Mouse (Mus musculus): Measurements from ENCODE around the gene Ehd2.
A peak's percentile ranks its signal among the peaks of the same experiment; 100 is the strongest.

Ehd2 gene

DNA sequence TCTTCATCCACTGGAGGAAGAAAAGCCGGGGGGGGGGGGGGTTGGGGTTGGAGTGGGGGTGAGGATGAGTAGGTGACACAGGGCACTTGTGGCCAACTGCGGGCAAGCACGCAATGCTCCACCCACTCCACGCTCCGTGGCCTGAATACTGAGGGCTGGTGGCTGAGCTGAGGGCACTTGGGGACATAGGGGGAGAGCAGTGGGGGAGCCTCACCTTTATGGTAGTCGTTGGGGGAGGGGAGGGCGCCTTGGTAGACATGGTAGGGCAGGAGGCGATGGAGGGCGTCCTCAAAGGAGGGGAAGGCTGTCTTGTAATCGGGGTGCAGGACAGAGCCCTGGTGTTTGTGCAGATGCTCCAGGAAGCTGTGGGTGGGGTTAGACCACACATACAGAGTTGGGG lies 8.1 kb upstream of the Ehd2 start:
- no peak for DNase-seq (ENCODE audit: low spot score)

DNA sequence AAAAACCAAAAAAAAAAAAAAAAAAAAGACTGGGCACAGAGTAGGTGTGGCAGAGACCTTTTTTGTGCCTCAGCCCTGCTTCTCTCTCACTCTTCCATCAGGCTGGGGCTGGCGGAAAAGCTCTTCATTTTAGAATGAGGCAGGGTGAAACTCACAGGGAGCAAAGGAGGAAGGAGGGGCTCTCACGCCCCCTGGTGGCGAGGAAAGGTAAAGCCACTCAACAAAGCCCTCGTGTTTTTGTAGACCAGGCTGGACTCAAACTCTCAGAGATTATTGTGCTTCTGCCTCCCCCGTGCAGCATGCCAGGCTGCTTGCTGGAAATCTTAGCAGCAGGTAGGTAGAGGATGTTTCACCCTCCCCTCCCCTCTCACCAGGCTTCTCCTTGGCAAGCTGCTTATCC lies 7.3 kb upstream of the Ehd2 start:
- DNase-seq (ENCODE audit: low spot score): peak; percentile 51

DNA sequence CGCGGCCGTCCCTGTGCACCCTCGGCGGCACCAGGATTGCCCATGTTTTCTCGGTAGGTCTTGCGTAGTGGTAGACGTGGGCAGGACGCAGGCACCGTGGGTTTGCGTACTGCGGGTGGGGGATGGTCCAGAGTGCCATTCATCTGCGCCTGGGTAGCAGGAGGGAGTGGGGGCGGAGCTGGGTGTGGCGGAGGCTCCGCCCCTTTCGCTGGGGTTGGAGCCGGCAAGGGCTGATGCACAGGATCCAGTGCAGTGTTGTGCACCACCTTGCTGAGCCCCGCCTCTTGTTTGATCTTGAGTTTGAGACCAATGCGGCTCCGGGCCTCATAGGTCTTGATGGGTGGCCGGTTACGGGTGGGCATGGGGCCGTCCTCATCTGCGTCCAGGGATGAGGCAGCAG lies 4.9 kb upstream of the Ehd2 start:
- no peak for DNase-seq (ENCODE audit: low spot score)

- no peak for DNase-seq (ENCODE audit: low spot score)
Observed at GRCm38 (mm10) chr7:15969674-15970073, 2.3 kb upstream of the Ehd2 start.

DNA sequence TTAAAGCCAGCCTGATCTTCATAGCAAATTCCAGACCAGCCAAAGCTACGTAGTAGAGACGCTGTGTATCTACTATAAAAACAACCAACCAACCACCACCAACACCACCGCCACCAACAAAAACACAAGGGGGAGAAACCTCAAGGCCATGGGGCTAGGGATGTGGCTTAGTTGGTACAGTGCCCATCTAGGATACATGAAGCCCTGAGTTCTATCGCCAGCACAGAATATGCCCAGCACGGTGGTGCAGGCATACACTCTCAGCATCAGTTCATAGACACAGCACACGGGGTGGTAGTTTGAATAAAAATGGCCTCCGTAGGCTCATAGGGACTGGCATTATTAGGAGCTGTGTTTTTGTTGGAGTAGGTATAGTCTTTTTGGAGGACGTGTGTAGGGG lies 955 bp upstream of the Ehd2 start:
- DNase-seq (ENCODE audit: low spot score): no peak

GRCm38 (mm10) chr7:15966489-15966888 lies 878 bp downstream of the Ehd2 start:
- no peak for DNase-seq (ENCODE audit: low spot score)

DNA sequence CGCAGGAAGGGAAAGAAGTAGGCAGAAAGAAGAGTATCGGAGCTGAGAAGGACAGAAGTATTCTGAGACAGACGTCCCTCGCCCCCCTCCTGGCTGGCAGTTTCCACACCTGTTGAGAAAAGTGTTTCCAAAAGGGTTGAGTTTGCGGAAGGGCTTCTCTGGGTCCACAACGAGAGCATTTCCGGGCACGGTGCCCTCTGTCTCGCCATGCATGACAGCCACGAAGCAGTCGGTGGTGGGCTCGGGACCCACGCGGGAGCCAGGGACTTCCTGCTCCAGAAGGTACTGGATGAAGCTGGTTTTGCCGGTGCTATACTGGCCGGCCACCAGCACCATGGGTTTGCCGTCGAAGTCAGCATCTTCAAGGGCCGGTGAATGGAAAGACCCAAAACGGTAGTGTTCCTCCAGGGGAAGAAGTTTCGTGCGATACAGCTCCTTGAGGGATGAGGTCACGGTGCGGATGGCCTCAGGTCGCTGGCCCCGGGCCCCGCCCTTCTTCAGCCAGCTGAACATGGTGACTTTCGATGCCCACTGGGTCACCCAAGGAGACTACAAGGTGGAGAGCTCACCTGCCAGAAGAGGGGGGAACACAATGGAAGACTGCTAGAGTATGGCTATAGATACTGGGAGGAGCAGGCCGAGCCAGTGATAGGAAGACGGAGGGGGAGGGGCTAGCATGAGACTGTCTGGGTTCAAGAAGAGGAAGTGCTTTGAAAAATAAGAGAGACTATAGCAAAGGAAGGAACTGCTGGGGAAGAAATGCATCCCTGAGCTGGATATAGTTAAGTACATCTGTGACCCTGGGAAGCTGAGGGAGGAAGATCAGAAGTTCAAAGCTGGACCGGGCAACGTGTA lies 3.3 kb downstream of the Ehd2 start:
- DNase-seq (ENCODE audit: low spot score): no peak

GRCm38 (mm10) chr7:15962311-15963288 lies 4.8 kb downstream of the Ehd2 start:
- DNase-seq (ENCODE audit: low spot score): peak; percentile 75

- DNase-seq (ENCODE audit: low spot score): no peak
Observed at GRCm38 (mm10) chr7:15961798-15962197, 5.6 kb downstream of the Ehd2 start.

DNA sequence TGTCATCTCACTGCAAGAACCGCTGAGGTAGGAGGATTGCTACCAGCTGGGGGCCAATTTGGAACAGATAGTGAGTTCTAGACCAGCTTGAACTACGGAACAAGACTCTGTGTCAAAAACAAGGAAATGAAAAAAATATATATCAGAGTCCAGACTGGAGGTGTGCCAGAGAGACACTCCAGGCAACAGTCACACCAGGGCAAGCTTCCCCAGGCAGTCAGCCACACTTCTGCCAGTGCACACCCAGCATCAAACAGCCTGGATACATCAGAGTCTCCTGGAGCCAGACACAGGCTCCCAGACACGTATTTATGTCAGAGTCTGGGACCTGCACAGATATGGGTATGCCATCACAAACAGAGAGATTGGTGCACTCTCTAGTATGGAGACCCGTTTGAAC lies 6.1 kb downstream of the Ehd2 start:
- DNase-seq (ENCODE audit: low spot score): no peak

DNA sequence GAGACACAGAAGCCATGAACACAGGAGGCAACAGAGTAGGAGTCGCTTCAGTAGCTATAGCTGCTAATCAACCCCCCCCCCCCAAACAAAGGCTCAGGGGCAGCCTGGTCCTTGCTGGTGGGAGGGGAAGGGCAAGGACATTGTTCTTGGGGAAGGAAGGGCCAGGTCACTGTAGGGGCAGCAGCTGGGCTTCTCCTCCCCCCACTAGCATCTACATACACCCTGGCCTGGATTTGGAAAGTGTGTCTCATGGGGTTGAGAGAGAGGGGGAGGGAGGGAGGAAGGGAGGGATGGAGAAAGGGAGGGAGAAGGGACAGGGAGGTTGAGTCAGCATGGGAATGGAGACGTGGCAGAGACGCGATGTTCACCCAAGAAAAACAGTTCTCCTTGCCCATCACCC lies 6.7 kb downstream of the Ehd2 start:
- no peak for DNase-seq (ENCODE audit: low spot score)

- no peak for DNase-seq (ENCODE audit: low spot score)
Observed at GRCm38 (mm10) chr7:15956143-15956542, 11.2 kb downstream of the Ehd2 start.

- no peak for DNase-seq (ENCODE audit: low spot score)
Observed at GRCm38 (mm10) chr7:15955509-15955908, 11.9 kb downstream of the Ehd2 start.

- DNase-seq (ENCODE audit: low spot score): no peak
Observed at GRCm38 (mm10) chr7:15954978-15955443, 12.4 kb downstream of the Ehd2 start.

- no peak for DNase-seq (ENCODE audit: low spot score)
Observed at GRCm38 (mm10) chr7:15954436-15954835, 12.9 kb downstream of the Ehd2 start.

DNA sequence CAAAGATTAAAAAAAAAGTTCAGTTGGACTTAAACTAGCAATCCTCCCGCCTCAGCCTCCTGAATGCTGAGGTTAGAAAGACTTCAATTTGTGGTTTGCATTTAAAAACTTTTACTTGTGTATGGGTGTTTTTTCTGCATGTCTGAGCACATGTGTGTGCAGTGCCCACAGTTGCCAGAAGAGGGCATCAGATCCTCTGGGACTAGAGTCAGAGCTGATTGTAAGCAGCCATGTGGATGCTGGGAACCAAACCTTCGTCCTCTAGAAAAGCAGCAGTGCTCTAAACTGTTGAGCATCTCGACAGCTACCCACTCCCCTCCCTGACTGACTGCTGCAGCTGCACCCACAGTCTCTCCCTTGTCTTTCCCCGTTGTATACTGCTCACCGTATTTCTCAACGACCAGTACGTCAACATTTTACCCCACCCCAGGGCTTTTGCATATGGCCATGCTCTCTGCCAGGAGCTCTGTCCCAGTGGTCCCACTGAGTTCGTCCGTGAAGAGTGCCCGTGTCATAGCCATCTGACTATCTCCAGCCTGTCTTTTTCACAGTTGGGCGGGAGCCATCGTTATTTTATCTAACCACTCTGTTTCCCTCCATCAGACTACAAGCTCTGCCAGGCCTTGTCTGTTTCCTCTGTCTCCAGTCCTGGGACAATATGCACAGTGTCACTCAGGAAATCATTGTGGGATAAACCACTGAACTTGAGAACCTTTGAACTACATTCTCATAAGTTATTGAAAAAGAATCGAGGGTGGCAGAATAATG lies 13.9 kb downstream of the Ehd2 start:
- DNase-seq (ENCODE audit: low spot score): no peak

DNA sequence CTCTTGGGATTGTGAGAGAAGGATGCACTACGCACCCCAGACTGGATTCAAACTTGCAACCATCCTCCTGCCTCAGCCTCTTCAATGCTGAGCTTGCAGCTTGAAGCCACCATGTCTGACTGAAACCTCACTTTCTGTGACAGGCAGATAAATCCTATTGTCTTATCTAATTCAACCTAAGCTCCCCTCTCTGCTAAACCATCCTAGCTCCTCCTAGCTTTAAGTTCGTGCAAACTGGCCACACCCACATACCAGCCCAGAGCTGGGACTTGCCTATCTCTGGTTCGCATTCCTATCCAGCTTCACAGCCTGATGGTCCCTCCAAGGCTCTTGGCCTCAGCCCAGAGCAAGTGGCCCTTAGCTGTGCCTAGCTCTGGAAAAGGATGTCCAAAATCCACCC lies 15.0 kb downstream of the Ehd2 start:
- no peak for DNase-seq (ENCODE audit: low spot score)

DNA sequence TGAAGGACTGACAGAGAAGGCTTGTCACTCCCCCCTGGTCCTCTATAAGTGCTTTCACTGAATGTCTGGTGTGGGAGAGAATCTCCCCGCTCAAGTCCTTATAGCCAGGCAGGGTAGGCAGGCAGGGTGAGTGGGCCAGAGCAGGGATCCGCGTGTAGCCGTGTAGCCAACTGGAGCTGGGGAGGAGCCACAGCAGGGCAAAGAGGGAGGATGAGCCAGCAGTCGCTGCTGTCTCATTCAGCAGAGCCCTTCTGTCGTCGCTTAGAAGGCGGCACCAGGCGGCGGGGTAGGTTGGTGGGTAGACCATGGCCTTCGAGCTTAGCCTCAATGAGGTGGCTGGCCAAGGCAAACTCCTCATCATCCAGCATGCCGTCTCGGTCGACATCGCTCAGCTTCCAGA lies 17.4 kb downstream of the Ehd2 start:
- DNase-seq (ENCODE audit: low spot score): no peak

- DNase-seq (ENCODE audit: low spot score): no peak
Observed at GRCm38 (mm10) chr7:15949216-15949790, 18.1 kb downstream of the Ehd2 start.

- peak; percentile 90 for DNase-seq (ENCODE audit: low spot score)
Observed at GRCm38 (mm10) chr7:15948381-15948941, 18.9 kb downstream of the Ehd2 start.

DNA sequence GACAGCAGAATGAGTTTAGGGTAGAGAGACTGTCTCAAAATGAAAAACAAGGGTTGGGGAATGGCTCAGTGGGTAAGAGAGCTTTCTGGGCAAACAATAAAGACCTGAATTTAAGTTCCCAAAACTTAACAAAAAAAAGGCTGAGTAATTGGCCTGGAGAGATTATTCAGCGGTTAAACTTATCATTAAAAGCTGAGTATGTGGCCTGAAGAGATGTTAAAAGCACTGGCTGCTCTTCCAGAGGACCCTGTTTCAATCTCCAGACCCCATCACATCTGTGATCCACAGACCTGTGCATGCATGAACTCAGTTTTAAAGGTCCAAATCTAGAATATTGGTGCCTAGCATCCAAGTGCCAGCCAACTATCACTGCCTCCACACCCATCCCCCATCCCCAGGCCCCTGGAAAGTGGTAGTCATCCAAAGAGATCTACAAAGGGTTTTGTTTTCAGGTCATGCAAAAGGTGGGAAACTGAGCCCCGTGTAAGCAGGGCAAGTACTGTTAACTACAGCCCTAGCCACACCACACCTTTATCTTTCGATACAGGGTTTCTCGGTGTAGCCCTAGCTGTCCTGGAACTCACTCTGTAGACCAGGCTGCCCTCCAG lies 19.6 kb downstream of the Ehd2 start:
- no peak for DNase-seq (ENCODE audit: low spot score)
